ENCODE assay signal across 10 mouse cellular contexts in genomic region chr14:60988228-60988627, GRCm38 (mm10). TPM values are rescaled to one million over a fixed set of nuclear protein-coding genes. Genes with fewer than 3 reads are reported as not detected.
DNase-seq lines count a peak whose midpoint lies in the region; ATAC-seq and TF ChIP-seq lines count a peak whose summit lies in the region.
"Had no signal": no experiment of that assay in that cellular context is flagged by ENCODE, and none has a peak within 500 bp of the region (broad histone marks: within the 10 kb centered on the region; RNA-seq: fewer than 3 reads in every experiment).

No protein-coding gene starts in this region.

- peaks cover 33% of the 10 kb centered on the region for H3K4me1 ChIP-seq in heart, embryonic 13.5 days
- peaks cover 90% of the 10 kb centered on the region for H3K4me1 ChIP-seq in midbrain, embryonic 10.5 days
- peaks cover 47% of the 10 kb centered on the region for H3K4me1 ChIP-seq in midbrain, embryonic 13.5 days (replicated peaks)
- H3K4me1 ChIP-seq in embryonic facial prominence, embryonic 11.5 days (ENCODE audit: control insufficient read depth, insufficient read depth, low read length) = no peaks in the 10 kb centered on the region
- no peaks in the 10 kb centered on the region for H3K4me1 ChIP-seq in midbrain, postnatal 0 days (ENCODE audit: insufficient read depth, low read length)

- no peak for TF ChIP-seq CTCF in midbrain, postnatal 0 days (IDR thresholded peaks at IDR 0.05)

- no peaks in the 10 kb centered on the region for H3K36me3 ChIP-seq in heart, embryonic 13.5 days
- H3K36me3 ChIP-seq in midbrain, embryonic 10.5 days = peaks cover 47% of the 10 kb centered on the region
- H3K36me3 ChIP-seq in midbrain, embryonic 13.5 days = no peaks in the 10 kb centered on the region
- no peaks in the 10 kb centered on the region for H3K36me3 ChIP-seq in embryonic facial prominence, embryonic 11.5 days (replicated peaks; ENCODE audit: control insufficient read depth, insufficient read depth, low read depth, low read length)
- no peaks in the 10 kb centered on the region for H3K36me3 ChIP-seq in midbrain, postnatal 0 days (ENCODE audit: insufficient read depth, low read length)

- peak overlapping the region; percentile 34 for H3K27ac ChIP-seq in heart, embryonic 13.5 days (replicated peaks)
- H3K27ac ChIP-seq in midbrain, embryonic 10.5 days (replicated peaks) = peak overlapping the region; percentile 50
- H3K27ac ChIP-seq in midbrain, embryonic 13.5 days = no peak overlapping the region
- no peak overlapping the region for H3K27ac ChIP-seq in embryonic facial prominence, embryonic 11.5 days (replicated peaks; ENCODE audit: low read depth, low read length)
- H3K27ac ChIP-seq in midbrain, postnatal 0 days (ENCODE audit: low read depth, low read length) = 0 out of 2 replicates have a peak overlapping the region, but pooled peaks have one; percentile 26

- WGBS in heart, embryonic 13.5 days = 34% methylated on average over 6 of the region's 6 CpGs
- 51% methylated on average over 6 of the region's 6 CpGs for WGBS in midbrain, embryonic 10.5 days
- 33% methylated on average over 6 of the region's 6 CpGs for WGBS in midbrain, embryonic 13.5 days
- WGBS in embryonic facial prominence, embryonic 11.5 days = 28% methylated on average over 6 of the region's 6 CpGs
- 29% methylated on average over 6 of the region's 6 CpGs for WGBS in midbrain, postnatal 0 days

- no peaks in the 10 kb centered on the region for H3K27me3 ChIP-seq in heart, embryonic 13.5 days (replicated peaks)
- no peaks in the 10 kb centered on the region for H3K27me3 ChIP-seq in midbrain, embryonic 10.5 days (ENCODE audit: low read depth, poor library complexity, severe bottlenecking)
- H3K27me3 ChIP-seq in midbrain, embryonic 13.5 days = no peaks in the 10 kb centered on the region
- no peaks in the 10 kb centered on the region for H3K27me3 ChIP-seq in embryonic facial prominence, embryonic 11.5 days (ENCODE audit: control insufficient read depth, insufficient read depth, low read length)
- no peaks in the 10 kb centered on the region for H3K27me3 ChIP-seq in midbrain, postnatal 0 days (ENCODE audit: insufficient read depth, low read length)

- H3K9ac ChIP-seq in heart, embryonic 13.5 days = no peak overlapping the region
- H3K9ac ChIP-seq in midbrain, embryonic 13.5 days (replicated peaks) = no peak overlapping the region
- no peak overlapping the region for H3K9ac ChIP-seq in embryonic facial prominence, embryonic 11.5 days (replicated peaks; ENCODE audit: low read length)
- H3K9ac ChIP-seq in midbrain, postnatal 0 days (replicated peaks; ENCODE audit: low read length, poor library complexity, severe bottlenecking) = no peak overlapping the region

- no peak for ATAC-seq in heart, embryonic 13.5 days (ENCODE audit: extremely low read depth, insufficient number of reproducible peaks, low FRiP score, low TSS enrichment)
- no peak for ATAC-seq in midbrain, embryonic 13.5 days
- ATAC-seq in embryonic facial prominence, embryonic 11.5 days (replicated peaks; ENCODE audit: insufficient number of reproducible peaks, low FRiP score, low TSS enrichment, low read depth) = no peak
- ATAC-seq in midbrain, postnatal 0 days (ENCODE audit: low FRiP score) = no peak

- DNase-seq in heart, postnatal 25 days (ENCODE audit: low spot score) = no peak
- no peak for DNase-seq in midbrain, embryonic 10.5 days (ENCODE audit: low spot score)
- DNase-seq in embryonic facial prominence, embryonic 11.5 days (ENCODE audit: low spot score) = peak; percentile 51
- peak; percentile 29 for DNase-seq in midbrain, postnatal 0 days (ENCODE audit: low spot score)
- DNase-seq in adrenal gland, adult 2 months = no peak
- no peak for DNase-seq in urinary bladder, adult 2 months (ENCODE audit: low spot score)
- DNase-seq: cerebellum, adult 9-10 months; kidney, postnatal 25 days had no signal

- intact Hi-C loops in heart, postnatal 25 days (cut with DNase I) = no loop called here

- no peak overlapping the region for H3K4me3 ChIP-seq in heart, embryonic 13.5 days
- H3K4me3 ChIP-seq in midbrain, embryonic 10.5 days = no peak overlapping the region
- no peak overlapping the region for H3K4me3 ChIP-seq in midbrain, embryonic 13.5 days (replicated peaks)
- no peak overlapping the region for H3K4me3 ChIP-seq in embryonic facial prominence, embryonic 11.5 days (ENCODE audit: low read depth, low read length)
- no peak overlapping the region for H3K4me3 ChIP-seq in midbrain, postnatal 0 days (ENCODE audit: low read depth, low read length)

- H3K4me2 ChIP-seq in heart, embryonic 13.5 days = no peak overlapping the region
- no peak overlapping the region for H3K4me2 ChIP-seq in midbrain, embryonic 13.5 days (replicated peaks)
- no peak overlapping the region for H3K4me2 ChIP-seq in embryonic facial prominence, embryonic 11.5 days (ENCODE audit: low read depth, low read length)
- H3K4me2 ChIP-seq in midbrain, postnatal 0 days (ENCODE audit: low read depth, low read length, poor library complexity, severe bottlenecking) = no peak overlapping the region

- H3K9me3 ChIP-seq in heart, embryonic 13.5 days = no peaks in the 10 kb centered on the region
- H3K9me3 ChIP-seq in midbrain, embryonic 10.5 days (replicated peaks) = no peaks in the 10 kb centered on the region
- no peaks in the 10 kb centered on the region for H3K9me3 ChIP-seq in midbrain, embryonic 13.5 days
- H3K9me3 ChIP-seq in embryonic facial prominence, embryonic 11.5 days (replicated peaks; ENCODE audit: control insufficient read depth, low read length) = no peaks in the 10 kb centered on the region
- H3K9me3 ChIP-seq in midbrain, postnatal 0 days (ENCODE audit: low read length) = no peaks in the 10 kb centered on the region

RNA-seq across cellular contexts. Expression of gene Tnfrsf19, which starts 58.1 kb away (rescaled TPM):
- polyA plus RNA-seq in heart, embryonic 13.5 days (2015; fragmentation: Nextera tagmentation; extraction: Ambion mirVana) = 21.4 TPM in 2 replicates
- 1 to 10 TPM; 3.8 to 4.9 TPM for total RNA-seq in heart, postnatal 25 days (2021)
- polyA plus RNA-seq in midbrain, embryonic 10.5 days (2016; fragmentation: Nextera tagmentation; extraction: Ambion mirVana) = 76.1 and 88.7 TPM in 2 replicates
- 42.9 and 45.4 TPM in 2 replicates for polyA plus RNA-seq in midbrain, embryonic 13.5 days (2015; fragmentation: Nextera tagmentation; extraction: Ambion mirVana)
- polyA plus RNA-seq in embryonic facial prominence, embryonic 11.5 days (2014; fragmentation: Nextera tagmentation; extraction: Ambion mirVana) = 60.1 and 62.6 TPM in 2 replicates
- total RNA-seq in midbrain, postnatal 0 days (2014; rRNA removed) = 42.9 and 50.3 TPM in 2 replicates
- 29.5 and 32.3 TPM in 2 replicates for polyA plus RNA-seq in midbrain, postnatal 0 days (2015; fragmentation: Nextera tagmentation; extraction: Ambion mirVana)
- total RNA-seq in adrenal gland, adult 2 months (2021) = 10 to 100 TPM; 47.1 to 49.7 TPM
- polyA plus RNA-seq in adrenal gland, adult 2 months (2012; rRNA removed) = 97.1 and 167 TPM in 2 replicates
- polyA plus RNA-seq in urinary bladder, adult 2 months (2012; rRNA removed) = 36.9 and 45.7 TPM in 2 replicates

Comparison
In these comparisons a context has a peak if more than half of its experiments do, and no peak if none do; other contexts are left out.
1. H3K27ac ChIP-seq: peak in heart, embryonic 13.5 days (single experiment), midbrain, embryonic 10.5 days (single experiment) and midbrain, postnatal 0 days (single experiment); none in midbrain, embryonic 13.5 days (single experiment) and embryonic facial prominence, embryonic 11.5 days (single experiment).
2. DNase-seq: peak in embryonic facial prominence, embryonic 11.5 days (single experiment) and midbrain, postnatal 0 days (single experiment); none in heart, postnatal 25 days (single experiment), midbrain, embryonic 10.5 days (single experiment), adrenal gland, adult 2 months (single experiment) and urinary bladder, adult 2 months (single experiment).